Mouse (Mus musculus): ENCODE data around the gene Lekr1.
"Not testable (repeated sequence)": the region's sequence is repeated elsewhere in the genome, so short reads cannot be mapped to it uniquely, and the experiment has no call there.

DNA sequence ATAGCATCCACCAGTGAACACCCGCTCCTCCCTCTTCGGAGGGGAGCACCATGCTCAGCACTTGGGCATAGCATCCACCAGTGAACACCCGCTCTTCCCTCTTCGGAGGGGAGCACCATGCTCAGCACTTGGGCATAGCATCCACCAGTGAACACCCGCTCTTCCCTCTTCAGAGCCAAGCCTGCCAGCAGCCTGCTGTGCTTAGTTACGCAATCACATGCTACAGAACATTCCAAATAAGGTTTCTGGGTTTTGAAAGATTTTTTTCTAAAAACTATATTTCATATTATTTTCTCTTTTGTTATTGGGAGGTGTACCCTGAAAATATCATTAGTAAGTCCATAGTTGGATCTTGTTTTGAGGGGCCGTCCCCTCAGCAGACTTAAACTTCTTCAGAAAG, 103.6 kb downstream of the Lekr1 start:
- not testable (repeated sequence) for TF ChIP-seq CTCF (IDR thresholded peaks at IDR 0.05; ENCODE audit: borderline replicate concordance, insufficient read depth, low read depth, low read length); POLR2A (IDR thresholded peaks at IDR 0.05; ENCODE audit: borderline replicate concordance, insufficient read depth, low read length)

Data from cerebellum, adult 2 months (tissue).